Mouse (Mus musculus) ovary, postnatal 36 days (tissue): ENCODE data around the gene Adi1.

Experiments
- DNase-seq: peaks from one replicate; pipeline ENCODE4 v3.0.0; 2022; ENCODE audit warnings: low spot score, mixed read lengths

The Adi1 gene

DNA sequence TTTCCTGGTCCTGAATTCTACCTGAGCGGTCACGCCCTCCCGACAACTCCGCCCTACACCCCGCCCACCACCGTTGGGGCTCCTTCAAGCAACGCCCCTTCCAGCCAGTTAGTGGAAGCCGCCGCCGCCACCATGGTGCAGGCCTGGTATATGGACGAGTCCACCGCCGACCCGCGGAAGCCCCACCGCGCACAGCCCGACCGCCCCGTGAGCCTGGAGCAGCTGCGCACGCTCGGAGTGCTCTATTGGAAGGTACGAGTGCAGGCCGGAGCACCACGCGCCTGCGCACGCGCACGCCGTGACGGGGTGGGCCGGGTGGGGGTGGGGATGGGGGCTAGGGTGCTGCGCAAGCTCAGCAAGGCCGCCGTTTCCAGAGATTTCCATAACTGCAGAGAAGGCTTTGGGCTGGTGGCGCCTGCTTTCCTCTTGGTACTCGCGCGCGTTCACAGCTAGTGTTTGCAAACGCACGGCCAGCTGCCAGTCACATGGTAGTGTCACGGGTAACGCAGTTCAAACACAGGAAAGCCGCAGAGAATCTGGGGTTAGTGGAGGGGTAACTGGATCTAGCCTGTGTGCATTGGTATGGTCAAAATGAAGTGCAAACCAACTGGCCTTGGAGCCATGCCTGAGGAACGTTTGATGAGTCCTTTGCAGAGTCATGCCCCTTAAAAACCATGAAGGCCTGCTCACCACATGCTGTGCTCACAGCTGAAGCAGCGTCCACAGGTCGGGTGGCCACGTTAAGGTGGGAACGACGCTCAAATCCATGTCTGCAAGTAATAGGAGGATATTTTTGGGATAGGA, at the start of gene Adi1:
TSS of gene Adi1 (plus strand) at position 111 of the 804 bp plus-strand sequence.
- peak; percentile 84 for DNase-seq

DNA sequence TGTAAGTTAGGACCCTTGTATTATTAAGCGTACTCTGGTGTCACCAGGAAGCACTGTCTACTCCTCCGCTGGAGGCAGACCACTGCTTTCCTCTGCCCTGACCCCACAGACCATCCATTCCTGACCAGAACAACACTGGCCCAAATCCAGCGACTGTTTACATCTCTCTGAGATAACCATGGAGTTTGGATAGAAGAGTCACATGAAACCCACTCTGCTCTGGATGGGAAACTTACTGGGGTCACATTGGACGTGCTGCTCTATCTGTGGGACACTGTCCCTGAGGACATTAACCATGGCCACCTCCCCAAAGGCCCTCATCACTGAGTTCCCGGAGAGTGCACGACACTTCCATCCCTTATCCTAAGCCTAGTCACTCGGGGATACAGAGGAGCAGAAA, 49.6 kb upstream of the Adi1 start:
- DNase-seq = no peak

DNA sequence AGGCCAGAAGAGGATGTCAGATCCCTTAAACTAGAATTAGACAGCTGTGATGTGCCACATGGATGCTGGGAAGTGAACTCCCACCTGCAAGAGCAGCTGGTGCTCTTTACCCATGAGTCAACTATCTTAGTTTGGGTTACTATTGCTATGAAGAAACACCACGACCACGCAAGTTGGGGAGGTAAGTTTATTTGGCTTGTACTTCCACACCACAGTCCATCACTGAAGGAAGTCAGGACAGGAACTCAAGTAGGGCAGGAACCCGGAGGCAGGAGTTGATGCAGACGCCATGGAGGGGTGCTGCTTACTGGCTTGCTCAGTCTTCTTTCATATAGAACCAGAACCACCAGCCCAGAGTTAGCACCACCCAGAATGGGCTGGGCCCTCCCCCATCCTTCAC, 47.9 kb upstream of the Adi1 start:
- no peak for DNase-seq

DNA sequence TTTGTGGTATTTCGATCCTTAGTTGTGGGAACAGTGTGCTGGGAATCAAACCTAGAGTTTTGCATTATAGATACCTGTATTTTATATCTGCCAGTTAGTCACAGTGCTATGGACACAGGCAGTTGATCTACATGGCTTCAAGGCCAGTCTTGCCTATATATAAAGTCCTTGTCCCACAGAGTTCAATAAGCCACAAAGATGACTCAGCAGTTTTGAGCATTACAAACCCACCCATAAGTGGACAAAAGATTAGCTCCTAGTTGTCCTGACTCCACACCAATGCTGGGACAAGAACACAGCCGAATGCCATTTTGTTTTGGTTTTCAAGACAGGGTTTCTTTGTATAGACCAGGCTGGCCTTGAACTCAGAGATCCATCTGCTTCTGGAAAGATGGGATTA, 46.6 kb upstream of the Adi1 start:
- no peak for DNase-seq

DNA sequence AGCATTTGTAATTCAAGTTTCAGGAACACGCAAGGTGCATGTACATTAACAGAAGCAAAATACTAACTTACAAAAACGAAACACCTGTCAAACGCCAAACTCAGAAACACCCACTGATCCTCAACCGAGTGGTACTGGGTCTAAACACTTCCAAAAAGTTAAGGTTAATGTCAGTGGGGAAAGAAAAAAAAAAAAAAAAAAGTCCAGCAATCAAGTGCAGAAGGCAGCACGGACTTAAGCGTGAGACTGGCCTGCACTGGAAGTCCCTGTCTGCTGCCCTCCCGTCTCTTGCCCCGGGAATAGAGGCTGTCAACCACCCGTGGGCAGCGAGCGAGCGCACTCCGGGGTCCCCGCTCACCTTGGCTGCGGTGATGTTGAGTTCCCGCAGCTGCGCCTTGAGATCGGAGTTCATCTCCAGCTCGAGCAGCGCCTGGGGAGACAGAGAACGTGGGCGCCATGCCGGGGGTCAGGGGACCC, 39.9 kb upstream of the Adi1 start:
- DNase-seq = no peak

DNA sequence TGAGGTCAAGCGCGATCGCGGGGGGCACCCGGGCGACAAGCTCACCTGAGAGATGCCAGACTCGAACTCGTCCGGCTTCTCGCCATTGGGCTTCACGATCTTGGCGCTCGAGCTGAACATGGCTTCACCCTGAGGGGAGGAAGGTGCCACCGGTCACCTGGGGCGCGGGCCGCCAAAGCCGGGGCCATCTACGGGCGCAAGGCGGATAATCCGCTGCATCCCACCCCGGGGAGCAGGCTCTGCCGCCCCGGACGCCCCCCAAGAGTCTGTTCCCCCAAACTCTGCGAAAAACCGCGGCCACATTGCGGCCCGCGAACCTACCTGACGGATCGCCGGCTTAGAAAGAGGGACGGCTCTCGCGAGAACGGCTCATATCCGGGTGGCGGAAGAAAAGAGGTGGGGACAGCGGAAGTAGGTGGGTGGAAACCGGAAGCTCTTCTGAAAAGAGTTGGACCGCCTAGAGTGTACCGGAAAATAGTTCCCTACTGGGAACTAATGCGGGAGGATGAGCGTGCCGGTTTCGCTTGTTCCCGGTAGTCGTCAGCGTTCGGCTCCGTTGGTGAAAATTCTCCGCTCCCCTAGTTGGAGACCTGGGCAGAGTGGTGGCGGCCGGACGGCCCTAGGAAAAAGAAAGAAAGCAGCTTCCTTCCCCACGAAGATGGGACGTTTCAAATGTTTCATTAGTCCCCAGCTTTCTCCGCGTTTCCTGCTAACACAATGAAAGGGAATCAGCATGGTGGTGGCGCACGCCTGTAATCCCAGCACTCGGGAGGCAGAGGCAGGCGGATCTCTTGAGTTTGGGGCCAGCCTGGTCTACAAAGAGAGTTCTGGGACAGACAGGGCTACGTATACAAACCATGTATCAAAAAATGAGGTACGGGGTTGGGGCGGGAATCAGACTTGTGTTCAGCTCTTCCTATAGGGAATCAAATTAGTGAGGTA, 39.2 kb upstream of the Adi1 start, which contains the start of gene Rps7:
TSS of gene Rps7 (minus strand) at position 419 of the 942 bp plus-strand sequence.
- DNase-seq = peak; percentile 88

DNA sequence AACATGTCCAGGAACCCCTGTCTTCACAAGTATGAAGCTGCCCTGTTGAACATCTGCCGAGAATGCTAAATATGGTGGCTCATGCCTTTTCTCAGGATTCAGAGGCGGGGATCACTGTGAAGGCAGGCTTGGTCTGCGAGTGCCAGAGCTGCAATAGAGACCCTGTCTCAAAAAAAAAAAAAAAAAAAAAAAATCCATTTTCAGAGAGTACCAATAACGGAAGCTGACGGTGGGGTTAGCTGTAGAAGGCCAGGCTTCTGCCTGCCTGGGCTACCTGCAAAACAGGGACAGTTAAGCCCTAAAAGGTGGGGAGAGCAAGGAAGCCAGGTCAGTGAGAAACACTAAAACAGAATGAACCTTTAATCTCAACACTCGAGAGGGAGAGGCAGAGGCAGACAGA, 38.5 kb upstream of the Adi1 start:
- no peak for DNase-seq

DNA sequence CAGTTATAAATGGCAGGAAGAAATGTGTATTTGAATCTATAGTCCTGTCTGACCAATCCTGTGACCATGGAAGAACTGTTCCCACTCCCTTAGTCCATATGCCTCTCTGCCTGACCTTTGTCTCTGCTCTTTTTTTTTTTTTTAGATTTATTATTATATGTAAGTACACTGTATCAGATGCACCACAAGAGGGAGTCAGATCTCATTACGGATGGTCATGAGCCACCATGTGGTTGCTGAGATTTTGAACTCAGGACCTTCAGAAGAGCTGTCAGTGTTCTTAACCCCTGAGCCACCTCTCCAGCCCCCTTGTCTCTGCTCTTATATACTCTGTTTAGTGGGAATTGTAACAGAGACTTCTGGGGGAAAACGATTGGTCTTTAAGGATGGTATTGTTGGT, 36.3 kb upstream of the Adi1 start:
- no peak for DNase-seq

DNA sequence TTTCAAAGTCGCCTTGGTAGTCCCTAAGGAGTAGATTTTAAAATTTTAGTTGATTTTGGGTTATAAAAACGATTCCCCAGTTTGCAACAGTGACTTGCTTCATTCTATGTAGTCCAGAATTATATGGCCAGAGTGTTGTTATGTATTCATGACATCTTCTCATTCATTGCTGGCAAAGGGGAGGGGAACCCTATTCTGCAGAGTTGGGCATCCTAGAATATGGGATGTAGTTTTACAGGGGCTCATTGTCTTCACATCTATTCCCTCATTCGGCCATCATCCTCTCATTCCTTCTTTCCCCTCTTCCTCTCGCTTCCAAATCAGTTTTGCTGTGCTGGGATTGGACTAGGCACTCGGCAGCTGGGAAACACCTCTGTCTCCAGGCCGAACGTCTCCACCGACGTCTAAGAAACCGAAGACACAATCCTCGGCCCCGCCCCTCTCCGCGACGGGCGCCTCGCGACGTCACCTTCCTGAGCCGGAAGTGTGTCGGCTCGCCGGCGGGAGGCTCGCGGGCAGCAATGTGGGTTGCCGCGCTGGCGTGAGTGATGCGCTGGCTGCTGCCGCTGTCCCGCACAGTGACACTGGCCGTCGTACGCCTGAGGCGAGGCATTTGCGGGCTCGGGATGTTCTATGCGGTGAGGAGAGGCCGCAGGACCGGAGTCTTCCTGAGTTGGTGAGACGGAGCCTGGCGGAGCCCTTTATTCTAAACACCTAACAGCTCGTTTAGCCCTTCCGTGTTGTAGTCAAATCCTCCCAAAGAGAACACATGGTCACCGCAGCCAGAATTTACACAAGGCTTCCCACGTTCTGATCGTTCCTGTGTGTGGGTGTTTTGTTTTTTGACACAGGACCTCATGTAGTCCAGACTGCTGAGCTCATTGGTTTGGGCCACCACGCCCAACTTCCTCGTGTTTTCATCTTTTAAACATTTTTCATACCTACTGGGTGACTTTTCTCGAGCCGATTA, 25.6 kb upstream of the Adi1 start, which contains the start of gene Rnaseh1:
TSS of gene Rnaseh1 (plus strand) at position 462 of the 970 bp plus-strand sequence.
- DNase-seq = peak; percentile 88

DNA sequence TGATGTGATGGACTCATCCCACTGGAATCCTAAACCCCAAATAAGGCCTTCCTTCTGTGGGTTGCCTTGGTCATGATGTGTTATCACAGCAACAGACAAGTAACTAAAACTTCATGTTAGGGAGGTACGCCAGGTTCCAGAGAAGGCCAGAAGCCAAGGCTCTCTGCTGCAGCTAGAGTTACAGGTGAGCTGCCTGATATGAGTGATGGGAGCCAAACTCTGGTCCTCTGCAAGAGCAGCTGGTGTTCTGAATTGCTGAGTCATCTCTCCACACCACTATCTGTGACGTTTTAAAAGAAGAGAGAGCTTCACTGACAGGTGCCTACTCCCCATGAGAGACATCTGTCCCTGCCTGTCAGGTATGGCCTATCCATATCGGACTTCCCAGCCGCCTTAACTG, 12.4 kb upstream of the Adi1 start:
- no peak for DNase-seq

DNA sequence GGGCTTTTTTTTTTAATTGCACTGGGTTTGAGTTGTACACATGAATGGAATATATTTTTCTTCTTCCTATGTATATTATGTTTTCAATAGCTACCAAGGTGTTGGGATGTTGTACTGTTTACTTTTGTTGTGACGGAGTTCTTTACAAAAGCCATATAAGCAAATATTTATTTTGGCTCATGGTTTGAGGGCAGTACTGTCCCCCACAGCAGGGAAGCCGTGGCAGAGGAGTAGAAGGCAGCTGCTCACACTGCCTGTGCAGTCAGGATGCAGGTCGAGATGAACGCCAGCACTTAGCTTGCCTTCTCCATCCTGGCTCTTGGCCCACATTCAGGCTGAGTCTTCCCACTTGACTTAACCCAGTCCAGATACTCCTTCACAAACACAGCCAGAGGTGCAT, 8.3 kb upstream of the Adi1 start:
- no peak for DNase-seq

DNA sequence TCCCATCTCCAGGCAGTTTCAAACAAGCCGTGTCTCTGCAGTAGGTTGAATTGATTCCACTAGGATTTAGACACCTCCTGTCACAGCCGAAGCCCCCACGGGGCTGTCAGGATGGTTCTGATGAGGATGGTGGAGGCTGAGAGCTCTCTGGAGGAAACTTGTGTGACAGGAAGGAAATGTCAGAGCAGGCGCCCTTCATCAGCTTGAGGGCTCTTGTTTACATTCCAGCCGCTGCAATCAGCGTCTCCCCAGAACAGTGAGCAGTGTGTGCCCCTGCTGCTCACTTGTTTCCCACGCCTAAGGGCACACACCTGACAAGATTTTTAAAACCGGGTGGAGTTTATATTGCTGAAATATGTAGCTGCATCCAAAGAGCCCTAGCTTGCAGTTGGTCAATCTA, 7.7 kb upstream of the Adi1 start:
- DNase-seq = no peak

DNA sequence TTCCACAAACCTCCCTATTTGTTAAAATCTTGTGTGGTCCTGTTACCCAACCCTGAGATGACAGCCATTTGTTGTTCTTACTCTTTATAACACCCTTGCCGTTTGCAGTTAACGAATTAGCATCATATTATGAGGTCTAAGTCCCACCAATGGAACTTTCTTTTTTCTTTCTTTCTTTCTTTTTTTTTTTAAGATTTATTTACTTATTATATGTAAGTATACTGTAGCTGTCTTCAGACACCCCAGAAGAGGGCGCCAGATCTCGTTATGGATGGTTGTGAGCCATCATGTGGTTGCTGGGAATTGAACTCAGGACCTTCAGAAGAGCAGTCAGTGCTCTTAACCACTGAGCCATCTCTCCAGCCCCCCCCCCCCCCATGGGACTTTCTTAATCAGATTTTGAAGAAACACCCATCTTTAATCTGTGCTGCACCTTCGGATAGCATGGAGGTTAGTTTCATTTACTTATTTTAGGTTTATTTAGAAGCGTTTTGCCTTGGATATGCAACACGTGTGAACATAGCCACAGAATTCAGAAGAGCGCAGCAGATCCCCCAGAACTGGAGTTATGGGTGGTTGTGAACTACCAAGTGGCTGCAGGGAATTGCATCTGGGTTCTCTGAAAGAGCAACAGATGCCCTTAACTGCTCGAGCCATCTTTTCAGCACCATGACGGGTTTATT, 852 bp upstream of the Adi1 start:
- no peak for DNase-seq

DNA sequence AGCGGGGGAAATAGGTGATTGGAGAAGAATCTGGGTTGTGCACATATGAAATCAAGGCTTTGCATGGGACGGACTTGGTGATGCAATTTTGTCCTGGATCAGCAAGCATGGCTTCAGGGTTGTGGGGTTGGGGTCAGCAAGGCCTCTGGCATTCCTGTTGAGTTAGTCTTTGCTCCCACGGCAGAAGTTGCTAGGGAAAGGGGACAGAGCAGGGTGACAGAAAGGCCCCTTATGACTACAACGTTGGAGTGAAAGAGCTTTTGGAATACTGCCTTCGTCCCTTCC, 836 bp downstream of the Adi1 start:
- no peak for DNase-seq

DNA sequence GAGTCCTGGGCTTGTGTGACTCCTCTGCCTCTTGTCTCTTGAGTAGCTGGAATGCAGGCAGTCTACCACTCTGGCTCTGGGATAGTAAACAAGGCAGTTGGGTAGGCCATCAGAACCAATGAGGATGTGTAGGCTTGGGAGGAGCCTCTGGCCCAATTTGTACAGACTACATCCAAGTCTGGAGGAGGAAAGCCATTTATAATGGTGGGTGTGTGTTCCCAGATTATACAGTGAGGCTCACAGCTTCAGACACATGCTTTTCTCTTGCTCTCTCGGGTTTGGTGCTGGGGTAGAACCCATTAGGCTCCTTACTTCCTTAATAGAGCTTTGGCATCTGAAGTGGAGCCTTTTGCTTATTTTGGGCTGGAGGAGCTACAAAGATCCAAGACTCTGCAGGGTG, 9.6 kb downstream of the Adi1 start:
- no peak for DNase-seq

DNA sequence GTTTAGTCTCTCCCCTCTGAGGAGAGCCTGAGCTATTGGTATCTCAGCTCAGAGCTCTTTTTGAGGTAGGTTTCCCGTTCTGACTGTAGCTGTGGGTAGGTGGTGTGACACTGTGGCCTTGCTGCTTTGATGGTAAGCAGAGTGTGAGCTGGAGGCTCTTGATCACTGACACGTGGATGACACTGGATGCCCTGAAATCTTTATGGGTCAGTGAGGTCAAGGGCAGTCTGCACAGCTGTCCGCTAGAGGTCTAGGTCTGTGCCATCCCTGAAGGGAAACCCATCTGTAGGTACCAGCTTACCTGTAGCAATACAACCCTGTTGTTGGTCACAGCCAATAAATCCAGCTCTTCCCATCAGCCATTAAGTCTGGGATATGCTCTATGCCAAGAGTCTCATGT, 10.7 kb downstream of the Adi1 start:
- DNase-seq = no peak

DNA sequence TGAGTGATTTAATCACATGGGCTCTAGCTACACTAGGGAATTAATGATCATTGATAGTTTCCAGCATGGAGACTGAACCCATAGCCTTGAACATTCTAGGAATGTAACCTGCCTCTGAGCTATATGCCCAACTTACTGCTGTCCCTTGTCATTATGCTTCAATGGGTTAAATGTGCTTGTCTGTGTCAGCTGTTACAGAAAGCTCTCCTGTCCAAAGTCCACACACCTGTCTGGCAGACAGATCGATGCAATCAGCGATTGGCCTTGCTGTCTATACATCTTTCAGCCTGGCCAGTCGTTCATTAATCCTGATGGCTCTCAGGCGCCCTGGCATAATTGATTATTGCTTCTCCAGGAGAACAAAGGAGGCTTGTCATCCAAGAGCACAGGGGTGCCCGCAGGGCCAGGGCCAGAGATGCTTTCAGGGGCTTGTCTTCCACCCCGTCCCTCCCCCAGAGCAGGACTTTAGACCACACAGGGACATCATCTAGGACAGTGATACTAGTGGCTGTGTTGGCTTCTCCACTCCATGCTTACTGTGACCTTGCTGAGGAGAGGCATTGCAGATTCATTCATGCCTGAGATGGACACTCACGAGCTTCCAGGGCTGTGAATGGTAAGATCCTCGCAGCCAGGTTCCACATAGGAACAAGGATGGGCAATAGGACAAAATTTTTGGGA, 11.3 kb downstream of the Adi1 start:
- DNase-seq = no peak

DNA sequence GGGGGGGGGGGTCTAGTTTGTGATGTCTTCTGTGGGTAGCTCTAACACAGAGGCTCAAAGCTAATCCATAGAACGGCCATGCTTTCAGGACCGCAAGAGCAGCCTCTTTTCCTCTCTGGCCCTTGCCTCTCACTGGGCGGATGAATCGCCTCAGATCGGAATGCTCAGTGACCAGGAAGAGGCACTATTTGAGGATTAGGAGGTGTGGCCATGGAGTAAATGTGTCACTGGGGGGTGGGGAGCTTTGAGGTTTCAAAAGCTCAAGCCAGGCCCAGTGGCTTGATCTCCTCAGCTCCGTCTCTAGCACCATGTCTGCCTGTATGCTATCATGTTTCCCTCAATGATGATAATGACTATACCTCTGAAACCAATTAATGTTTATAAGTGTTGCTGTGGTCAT, 14.0 kb downstream of the Adi1 start:
- DNase-seq = no peak

DNA sequence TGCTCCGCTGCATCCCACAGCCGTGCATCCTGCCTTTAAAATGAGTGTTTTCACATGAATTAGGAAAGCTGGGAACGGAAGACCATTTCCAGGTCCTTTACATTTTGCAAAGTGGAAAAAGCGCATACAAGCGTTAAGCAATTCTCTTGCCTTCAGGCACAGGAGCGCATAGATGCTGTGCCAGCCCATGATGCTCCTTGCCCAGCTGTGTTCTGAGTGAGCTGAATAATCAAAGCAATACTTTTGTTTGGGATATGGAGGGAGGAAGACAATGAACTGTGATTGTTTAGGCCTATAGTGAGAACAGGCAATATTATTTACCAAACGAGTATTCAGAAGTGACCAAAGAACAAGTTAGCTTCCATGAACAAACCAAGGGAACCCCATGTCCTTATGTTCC, 15.7 kb downstream of the Adi1 start:
- no peak for DNase-seq

DNA sequence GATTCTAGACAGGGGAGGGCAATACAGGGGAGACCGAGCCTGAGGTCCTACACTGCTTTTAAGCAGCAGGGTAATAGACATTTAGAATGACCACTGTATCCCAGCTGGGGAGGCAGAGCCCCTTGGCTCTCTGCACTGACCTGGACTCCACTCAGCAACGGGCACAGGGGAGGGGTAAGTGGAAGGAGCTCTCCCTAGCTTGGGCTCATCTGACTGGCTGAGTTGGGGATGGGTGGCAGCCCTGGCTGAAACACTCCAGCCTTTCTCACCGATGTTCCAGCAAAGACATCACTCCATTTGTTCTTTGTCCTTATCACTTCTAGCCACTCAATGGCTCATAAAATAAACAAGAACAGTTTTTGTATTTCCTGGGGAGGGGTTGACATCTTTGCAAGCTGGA, 18.7 kb downstream of the Adi1 start:
- DNase-seq = no peak

DNA sequence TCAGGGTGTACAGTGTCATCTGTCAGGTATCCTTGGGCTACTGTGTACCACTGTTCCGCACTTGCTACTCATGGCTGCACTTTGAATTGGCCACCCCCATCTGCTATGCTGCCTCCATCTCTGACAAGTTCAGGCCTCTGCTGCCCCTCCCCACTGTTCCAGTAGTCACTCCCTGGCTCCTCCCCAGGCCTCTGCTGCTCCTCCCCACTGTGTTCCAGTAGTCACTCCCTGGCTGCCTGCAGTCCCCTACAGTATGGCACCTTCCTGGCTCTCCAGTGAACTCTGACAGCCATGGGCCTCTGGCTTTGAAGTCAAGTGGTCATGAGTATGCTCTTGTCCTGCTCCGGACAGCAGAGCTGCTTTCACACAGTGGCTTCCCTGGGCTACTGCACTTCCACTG, 19.2 kb downstream of the Adi1 start:
- no peak for DNase-seq
